Mouse (Mus musculus) neural tube, embryonic 14.5 days (tissue): ENCODE measurements at regions not wholly inside any gene's neighbourhood (a gene's known extent, or its start where the extent isn't known, plus 50 kb on each side); places are given as distances from the start of the nearest gene placed in this dataset.

Experiments
- ATAC-seq: fragments of 200-750 bp; cut with Nextera tagmentation; 2 replicates; pipeline ENCODE4 v1.8.0; 2017; ENCODE audit warnings: low read depth, mild to moderate bottlenecking, moderate TSS enrichment, moderate library complexity
- H3K27ac ChIP-seq: fragments of 300-500 bp; sonication (generic); 2 replicates; pipeline ENCODE4 v1.5.1; 2014; ENCODE audit warnings: low read depth, mild to moderate bottlenecking, control low read depth, low read length, moderate library complexity, mixed read lengths
- H3K27me3 ChIP-seq: fragments of 300-500 bp; sonication (generic); 2 replicates; pipeline ENCODE4 v1.6.1; 2014; ENCODE audit warnings: low read length; ENCODE audit not compliant: control insufficient read depth, insufficient read depth
- H3K36me3 ChIP-seq: fragments of 300-500 bp; sonication (generic); 2 replicates; pipeline ENCODE4 v1.6.1; 2014; ENCODE audit warnings: low read length, mixed read lengths; ENCODE audit not compliant: control insufficient read depth, insufficient read depth
- H3K4me1 ChIP-seq: fragments of 300-500 bp; sonication (generic); 2 replicates; pipeline ENCODE4 v1.6.1; 2014; ENCODE audit warnings: low read length; ENCODE audit not compliant: control insufficient read depth, insufficient read depth
- H3K4me2 ChIP-seq: fragments of 300-500 bp; sonication (generic); 2 replicates; pipeline ENCODE4 v1.6.1; 2014; ENCODE audit warnings: mild to moderate bottlenecking, low read depth, low read length, control low read depth
- H3K4me3 ChIP-seq: fragments of 300-500 bp; sonication (generic); 2 replicates; pipeline ENCODE4 v1.5.1; 2014; ENCODE audit warnings: low read depth, low read length, control low read depth, mixed read lengths
- H3K9ac ChIP-seq: fragments of 300-500 bp; sonication (generic); replicated peaks from 2 replicates; pipeline ENCODE4 v1.6.1; 2014; ENCODE audit warnings: low read depth, mild to moderate bottlenecking, control low read depth, low read length, mixed read lengths
- H3K9me3 ChIP-seq: fragments of 300-500 bp; sonication (generic); 2 replicates; pipeline ENCODE4 v1.6.1; 2016; ENCODE audit warnings: low read length; ENCODE audit not compliant: control insufficient read depth
- WGBS: fragments of 180-500 bp; shearing (Covaris S2); extraction: QIAGEN DNeasy Blood & Tissue Kit; methylation state at CpG from one replicate; pipeline ENCODE4 v1.1.7; 2014; 5-methylcytosine and 5-hydroxymethylcytosine counted together

GRCm38 (mm10) chr10:37438312-37438711 lies 299.6 kb upstream of the Marcks start:
- Histone ChIP-seq H3K9ac (no peak overlapping the region), H3K4me3 (no peak overlapping the region), H3K27ac (no peak overlapping the region), H3K27me3 (no peaks in the 10 kb centered on the region), H3K9me3 (no peaks in the 10 kb centered on the region), H3K4me1 (no peaks in the 10 kb centered on the region), H3K4me2 (no peak overlapping the region), H3K36me3 (no peaks in the 10 kb centered on the region)
- WGBS, result 42% methylated on average over 3 of the region's 3 CpGs
- no peak for ATAC-seq

- no peaks in the 10 kb centered on the region for H3K4me1 ChIP-seq
- H3K9me3 ChIP-seq, result no peaks in the 10 kb centered on the region
- H3K27me3 ChIP-seq, result no peaks in the 10 kb centered on the region
- no peak overlapping the region for H3K27ac ChIP-seq
- no peak overlapping the region for H3K4me3 ChIP-seq
- no peak overlapping the region for H3K4me2 ChIP-seq
- H3K36me3 ChIP-seq, result no peaks in the 10 kb centered on the region
- ATAC-seq, result no peak
- no peak overlapping the region for H3K9ac ChIP-seq
These were observed 298.1 kb upstream of the Marcks start for GRCm38 (mm10) chr10:37436849-37437248.

GRCm38 (mm10) chr10:37434229-37434628 lies 295.5 kb upstream of the Marcks start:
- H3K4me1 ChIP-seq, result no peaks in the 10 kb centered on the region
- H3K4me2 ChIP-seq, result no peak overlapping the region
- no peak overlapping the region for H3K4me3 ChIP-seq
- H3K36me3 ChIP-seq, result no peaks in the 10 kb centered on the region
- WGBS, result 48% methylated on average over 5 of the region's 5 CpGs
- ATAC-seq, result peak; percentile 28; the same call in 1 of the 2 replicates
- no peaks in the 10 kb centered on the region for H3K27me3 ChIP-seq
- H3K9me3 ChIP-seq, result no peaks in the 10 kb centered on the region
- no peak overlapping the region for H3K27ac ChIP-seq
- no peak overlapping the region for H3K9ac ChIP-seq

GRCm38 (mm10) chr10:37423047-37423446 lies 284.3 kb upstream of the Marcks start:
- Histone ChIP-seq H3K36me3 (no peaks in the 10 kb centered on the region), H3K4me2 (no peak overlapping the region), H3K9ac (no peak overlapping the region), H3K4me1 (no peaks in the 10 kb centered on the region), H3K4me3 (no peak overlapping the region), H3K27me3 (no peaks in the 10 kb centered on the region), H3K9me3 (no peaks in the 10 kb centered on the region), H3K27ac (no peak overlapping the region)
- WGBS, result 59% methylated on average over 1 of the region's 1 CpGs
- ATAC-seq, result no peak

GRCm38 (mm10) chr10:37422612-37423011 lies 283.9 kb upstream of the Marcks start:
- no peaks in the 10 kb centered on the region for H3K27me3 ChIP-seq
- 76% methylated on average over 2 of the region's 2 CpGs for WGBS
- H3K4me3 ChIP-seq, result no peak overlapping the region
- H3K9ac ChIP-seq, result no peak overlapping the region
- no peaks in the 10 kb centered on the region for H3K36me3 ChIP-seq
- no peak overlapping the region for H3K4me2 ChIP-seq
- no peak for ATAC-seq
- H3K4me1 ChIP-seq, result no peaks in the 10 kb centered on the region
- H3K27ac ChIP-seq, result no peak overlapping the region
- no peaks in the 10 kb centered on the region for H3K9me3 ChIP-seq

DNA sequence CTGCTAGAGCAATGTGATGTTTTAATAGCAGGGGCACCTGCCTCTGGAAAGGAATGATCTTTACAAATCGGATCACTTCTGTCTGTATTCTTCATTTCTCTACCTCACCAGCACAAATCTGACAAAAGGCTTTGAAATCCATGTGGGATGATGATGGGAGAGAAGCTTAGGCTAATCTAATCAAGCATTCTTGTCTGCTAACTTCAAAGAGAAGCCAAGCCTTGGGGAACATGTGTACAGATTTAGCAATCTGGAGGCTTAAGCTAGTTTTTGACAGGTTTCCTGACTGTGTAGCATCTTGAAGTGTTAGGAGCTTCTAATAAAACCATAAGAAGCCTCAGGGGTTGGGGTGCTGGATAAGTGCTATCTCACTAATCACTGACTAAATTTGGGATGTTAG lies 277.6 kb upstream of the Marcks start:
- Histone ChIP-seq H3K27ac (no peak overlapping the region), H3K4me1 (no peaks in the 10 kb centered on the region), H3K9ac (no peak overlapping the region), H3K27me3 (no peaks in the 10 kb centered on the region), H3K36me3 (no peaks in the 10 kb centered on the region), H3K4me3 (no peak overlapping the region), H3K4me2 (no peak overlapping the region), H3K9me3 (no peaks in the 10 kb centered on the region)
- no peak for ATAC-seq
- 84% methylated on average over 1 of the region's 1 CpGs for WGBS

- ATAC-seq, result no peak
- H3K4me1 ChIP-seq, result no peaks in the 10 kb centered on the region
- H3K27me3 ChIP-seq, result no peaks in the 10 kb centered on the region
- H3K9me3 ChIP-seq, result no peaks in the 10 kb centered on the region
- 81% methylated on average over 1 of the region's 1 CpGs for WGBS
- no peaks in the 10 kb centered on the region for H3K36me3 ChIP-seq
- H3K9ac ChIP-seq, result no peak overlapping the region
- H3K27ac ChIP-seq, result no peak overlapping the region
- no peak overlapping the region for H3K4me2 ChIP-seq
- H3K4me3 ChIP-seq, result no peak overlapping the region
These were observed 273.7 kb upstream of the Marcks start for GRCm38 (mm10) chr10:37412401-37412800.

DNA sequence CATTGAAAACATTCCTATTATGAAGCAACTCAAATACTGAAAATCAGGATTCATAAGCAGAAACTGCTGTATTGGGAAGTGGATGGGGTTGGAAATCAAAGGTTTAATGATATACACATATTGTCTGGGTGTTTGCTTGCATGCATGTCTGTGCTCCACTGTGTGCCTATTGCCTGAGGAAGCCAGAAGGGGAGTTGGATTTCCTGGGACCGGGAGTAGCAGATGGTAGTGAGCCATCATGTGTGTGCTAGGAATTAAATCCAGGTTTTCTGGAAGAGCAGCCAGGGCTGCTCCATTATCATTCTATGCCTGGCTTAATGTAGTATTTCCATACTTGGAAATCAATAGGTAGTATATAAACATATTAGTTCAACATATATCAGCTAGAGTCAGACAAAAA lies 271.0 kb upstream of the Marcks start:
- H3K9me3 ChIP-seq, result no peaks in the 10 kb centered on the region
- no peak overlapping the region for H3K4me2 ChIP-seq
- no peak overlapping the region for H3K27ac ChIP-seq
- H3K4me1 ChIP-seq, result no peaks in the 10 kb centered on the region
- H3K27me3 ChIP-seq, result no peaks in the 10 kb centered on the region
- H3K36me3 ChIP-seq, result no peaks in the 10 kb centered on the region
- no peak overlapping the region for H3K4me3 ChIP-seq
- no peak overlapping the region for H3K9ac ChIP-seq
- no peak for ATAC-seq
- 38% methylated on average over 1 of the region's 1 CpGs for WGBS

- Histone ChIP-seq H3K27ac (no peak overlapping the region), H3K9ac (no peak overlapping the region), H3K4me1 (no peaks in the 10 kb centered on the region), H3K27me3 (no peaks in the 10 kb centered on the region), H3K4me3 (no peak overlapping the region), H3K4me2 (no peak overlapping the region), H3K36me3 (no peaks in the 10 kb centered on the region), H3K9me3 (no peaks in the 10 kb centered on the region)
- 82% methylated on average over 2 of the region's 2 CpGs for WGBS
- no peak for ATAC-seq
These were observed 268.8 kb upstream of the Marcks start for GRCm38 (mm10) chr10:37407487-37407886.

DNA sequence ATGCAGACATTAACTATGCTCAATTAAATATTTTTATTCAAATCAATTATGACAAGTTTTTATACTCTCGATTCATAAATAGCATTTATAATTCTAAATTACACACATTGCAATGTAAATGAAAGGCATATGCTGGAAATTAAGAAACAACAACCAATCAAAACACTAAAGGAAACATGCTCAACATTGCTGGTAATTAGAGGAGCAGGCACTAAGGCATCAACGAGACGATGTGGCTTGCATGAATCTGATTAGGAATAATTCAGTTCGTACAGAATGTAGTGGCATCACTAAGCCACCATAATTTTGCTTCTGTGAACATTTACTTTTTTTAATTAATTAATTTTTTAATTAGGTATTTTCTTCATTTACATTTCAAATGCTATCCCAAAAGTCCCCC lies 266.2 kb upstream of the Marcks start:
- ATAC-seq, result no peak
- Histone ChIP-seq H3K9me3 (no peaks in the 10 kb centered on the region), H3K9ac (no peak overlapping the region), H3K27ac (no peak overlapping the region), H3K4me3 (no peak overlapping the region), H3K36me3 (no peaks in the 10 kb centered on the region), H3K27me3 (no peaks in the 10 kb centered on the region), H3K4me2 (no peak overlapping the region), H3K4me1 (peaks cover 6% of the 10 kb centered on the region)
- WGBS, result 75% methylated on average over 4 of the region's 4 CpGs
